Mouse (Mus musculus) frontal cortex, postnatal 10 days (tissue): ENCODE data around the gene 4931406C07Rik.

ENCODE experiments used
- DNase-seq, 2 experiments: peaks; one replicate each; pipeline ENCODE4 v3.0.0; 2022; ENCODE audit warnings: low spot score in 2 of 2, mixed read lengths in 1 of 2

Gene 4931406C07Rik

DNA sequence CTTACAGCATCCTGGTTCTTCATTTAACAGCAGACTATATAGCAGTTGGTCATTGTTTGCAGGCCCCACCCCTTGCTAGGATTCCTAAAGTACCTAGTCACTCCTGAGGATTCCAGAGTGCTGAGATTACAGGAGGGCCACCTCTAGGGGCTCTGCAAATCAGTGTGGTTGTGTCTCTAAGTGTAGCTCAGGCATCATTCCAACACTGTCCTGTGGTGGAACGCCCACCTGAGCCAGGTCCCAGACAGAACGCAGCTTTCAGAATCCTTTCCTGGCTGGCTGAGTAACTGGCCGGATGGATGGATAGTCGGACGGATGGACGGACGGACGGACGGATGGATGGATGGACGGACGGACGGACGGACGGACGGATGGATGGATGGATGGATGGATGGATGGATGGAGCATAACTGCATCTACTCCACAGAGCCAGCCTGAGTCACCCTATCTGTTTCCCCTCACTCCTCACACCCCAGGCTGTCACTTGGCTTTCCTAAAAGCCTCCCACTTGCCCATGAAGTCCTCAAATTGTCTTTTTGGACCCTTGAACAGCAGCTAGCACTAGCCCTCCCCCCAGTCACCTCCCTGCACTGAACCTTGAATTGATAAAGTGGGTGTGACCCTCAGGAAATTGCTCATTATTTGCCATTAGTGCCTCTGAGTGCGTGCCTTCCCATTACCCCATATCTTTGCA, 67.8 kb downstream of the 4931406C07Rik start:
- DNase-seq, result no peak

DNA sequence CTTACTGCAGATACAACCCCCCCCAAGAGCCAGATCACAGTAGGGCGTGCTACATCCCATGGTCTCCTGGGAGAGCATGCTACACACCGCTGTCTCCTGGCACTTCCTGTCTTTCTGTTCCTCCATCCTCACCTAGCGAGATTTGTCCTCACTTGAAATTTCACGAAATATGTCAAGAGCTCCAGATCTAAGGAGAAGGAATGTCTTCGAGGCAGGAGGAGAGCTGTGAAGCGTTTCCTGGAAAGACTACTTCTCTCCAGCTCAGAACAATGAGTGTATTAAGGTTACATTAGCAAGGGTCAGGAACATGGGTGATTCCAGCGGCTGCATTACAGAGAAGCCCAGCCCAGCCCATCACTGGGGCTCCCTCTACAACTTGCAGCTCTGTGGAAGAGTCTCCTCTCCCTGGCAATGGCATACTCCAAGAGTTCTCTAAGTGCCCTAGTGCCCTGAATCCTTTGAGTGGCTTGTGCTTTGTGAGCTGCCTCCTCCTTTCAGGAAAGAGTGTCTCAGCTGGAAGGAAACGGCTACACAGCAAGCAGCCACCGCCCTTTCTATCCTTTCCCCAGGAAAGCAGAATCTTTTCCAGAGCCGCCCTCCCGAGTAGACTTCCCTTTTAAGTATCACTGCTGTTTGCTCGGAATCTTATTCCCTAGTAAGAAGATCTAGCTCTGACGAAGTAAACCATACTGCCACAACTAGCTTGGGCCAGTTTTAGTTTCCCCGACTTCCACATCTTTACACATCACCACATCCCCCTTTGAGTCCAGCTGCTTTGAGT, 68.5 kb downstream of the 4931406C07Rik start:
- DNase-seq, result no peak

DNA sequence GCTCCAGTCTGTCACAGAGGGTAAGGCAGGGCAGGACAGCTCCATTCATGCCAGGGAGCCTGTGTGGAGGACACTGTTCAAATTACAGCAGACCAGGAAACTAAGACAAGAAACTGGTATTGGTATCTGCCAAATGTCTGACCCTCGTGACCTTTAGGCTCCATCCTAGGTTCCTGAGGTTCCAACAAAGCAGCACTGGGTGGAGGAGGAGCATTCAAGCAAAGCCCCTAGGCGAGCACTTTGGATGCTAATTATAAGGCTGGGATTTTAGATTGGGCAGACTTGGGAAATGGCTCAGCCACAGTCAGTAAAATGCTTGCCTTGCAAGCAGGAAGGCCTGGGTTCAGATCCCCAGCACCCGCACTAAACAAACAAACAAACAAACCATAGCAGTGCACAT, 70.3 kb downstream of the 4931406C07Rik start:
- no peak for DNase-seq

DNA sequence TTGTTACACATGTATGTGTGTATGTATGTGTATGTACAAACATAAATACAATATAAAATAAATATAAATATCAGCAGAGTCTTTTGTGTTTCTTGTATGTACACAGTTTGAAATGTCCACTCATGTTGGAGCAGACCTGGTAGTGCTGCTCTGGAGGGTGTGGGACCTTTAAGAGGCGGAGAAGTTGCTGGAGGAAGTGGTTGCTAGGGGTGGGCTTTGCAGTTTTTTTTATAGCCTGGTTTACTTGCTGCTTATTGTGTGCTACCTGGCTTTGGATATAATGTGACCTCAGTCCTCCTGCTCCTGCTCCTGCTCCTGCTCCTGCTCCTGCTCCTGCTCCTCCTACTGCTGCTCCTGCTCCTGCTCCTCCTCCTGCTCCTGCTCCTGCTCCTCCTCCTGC, 72.6 kb downstream of the 4931406C07Rik start:
- no peak for DNase-seq
